Mouse (Mus musculus) CD4-positive naive resting alpha-beta T cell, adult 57 days (primary cell): ENCODE results near the gene Rpa3. TPM values are rescaled to one million over a fixed set of nuclear protein-coding genes. Genes with fewer than 3 reads are reported as not detected.

Source experiments
- total RNA-seq: library from RNA; stranded (reverse); gene quantifications from one replicate; pipeline ENCODE4 v1.2.4, GENCODE M21; 2023

Gene Rpa3
- 13.5 TPM for total RNA-seq

DNA sequence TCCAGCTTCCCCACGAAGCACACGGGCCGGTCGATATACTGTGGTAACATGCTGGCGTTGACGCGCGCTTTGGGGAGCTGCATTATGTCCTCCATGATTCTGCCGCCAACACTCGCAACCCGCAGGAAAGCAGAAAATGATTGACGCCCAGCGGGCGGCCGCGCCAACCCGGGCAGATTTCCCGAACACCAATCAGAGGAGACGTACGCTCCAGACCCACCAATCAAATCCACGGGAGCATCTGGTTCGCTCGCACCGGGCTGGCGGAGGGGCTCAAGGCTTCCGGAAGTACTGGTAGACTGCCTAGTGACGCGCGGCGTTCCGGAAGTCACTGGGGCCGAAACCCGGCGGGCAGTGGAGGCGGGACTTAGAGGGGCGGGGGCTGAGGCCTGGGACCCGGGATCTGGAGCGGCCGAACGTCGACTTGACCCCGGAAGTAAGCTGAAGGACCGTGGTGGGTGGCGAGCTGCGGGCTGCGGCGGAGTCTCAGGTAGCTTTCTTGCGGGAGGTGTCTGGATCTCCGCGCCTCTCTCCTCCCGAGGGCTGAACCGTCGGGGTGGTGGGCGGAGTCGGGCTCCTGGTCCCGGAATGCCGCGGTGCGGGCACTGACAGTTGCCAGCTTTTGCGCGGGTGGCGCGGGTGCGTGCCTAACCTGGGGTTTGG lies at the start of gene Rpa3, which contains the start of the genes Umad1 and Gm45062:
Rpa3 (minus strand) TSS at position 170 of the 663 bp plus-strand sequence.
Umad1 (plus strand) TSS at position 285 of the 663 bp plus-strand sequence.
Gm45062 (plus strand) TSS at position 447 of the 663 bp plus-strand sequence.

DNA sequence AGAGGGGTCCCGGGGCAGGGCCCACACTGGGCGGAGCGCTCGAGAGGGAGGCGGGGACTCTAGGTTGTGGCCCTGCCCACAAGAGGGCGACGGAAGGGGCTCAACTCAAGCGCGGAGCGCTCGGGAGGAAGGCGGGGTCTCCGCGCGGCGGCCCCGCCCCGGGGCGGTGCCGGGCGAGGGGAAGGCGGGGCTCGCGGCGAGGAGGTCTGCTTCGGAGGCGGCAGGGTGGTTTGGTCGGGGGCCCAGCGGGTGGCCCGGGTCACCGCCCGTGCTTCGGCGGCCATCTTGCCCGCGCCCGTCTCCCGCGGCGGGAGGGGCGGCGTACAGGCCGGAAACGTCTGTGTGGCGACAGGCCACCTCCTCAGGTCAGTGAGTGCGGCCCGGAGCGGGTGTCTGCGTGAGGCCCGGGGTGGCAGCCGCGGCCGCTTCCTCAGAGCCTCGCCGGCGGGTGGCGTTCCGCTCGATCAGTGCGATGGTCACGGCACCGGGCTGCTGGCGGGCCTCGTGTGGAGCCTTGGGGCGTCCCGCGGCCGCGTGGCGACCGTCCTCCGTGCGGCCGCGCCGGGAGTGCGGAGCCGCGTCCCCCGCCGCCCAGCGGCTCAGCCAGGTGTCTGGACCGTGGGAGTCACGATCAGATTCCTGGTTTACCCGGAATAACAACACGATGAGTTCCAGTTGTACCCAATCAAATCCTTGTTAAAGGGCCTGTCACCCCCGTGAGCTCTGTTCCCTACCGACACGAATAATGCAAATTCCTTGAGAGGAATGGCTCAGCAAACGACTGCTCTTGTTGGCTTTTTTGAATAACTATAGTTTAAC lies 49.7 kb downstream of the Rpa3 start, which contains the start of gene Mios:
Mios (plus strand) TSS at position 176 of the 819 bp plus-strand sequence.

Other genes starting within 250 kb of the Rpa3 start
- not detected for gene Col28a1, start 66.6 kb downstream of the Rpa3 start, total RNA-seq
- 22.3 TPM for gene Mios, start 50.0 kb downstream of the Rpa3 start, total RNA-seq
- gene Umad1, start 115 bp upstream of the Rpa3 start, total RNA-seq = 6.5 TPM
- not detected for gene Gm45062, start 277 bp upstream of the Rpa3 start, total RNA-seq